Comparison of ENCODE assay signal across 25 mouse cellular contexts in the genomic region with DNA sequence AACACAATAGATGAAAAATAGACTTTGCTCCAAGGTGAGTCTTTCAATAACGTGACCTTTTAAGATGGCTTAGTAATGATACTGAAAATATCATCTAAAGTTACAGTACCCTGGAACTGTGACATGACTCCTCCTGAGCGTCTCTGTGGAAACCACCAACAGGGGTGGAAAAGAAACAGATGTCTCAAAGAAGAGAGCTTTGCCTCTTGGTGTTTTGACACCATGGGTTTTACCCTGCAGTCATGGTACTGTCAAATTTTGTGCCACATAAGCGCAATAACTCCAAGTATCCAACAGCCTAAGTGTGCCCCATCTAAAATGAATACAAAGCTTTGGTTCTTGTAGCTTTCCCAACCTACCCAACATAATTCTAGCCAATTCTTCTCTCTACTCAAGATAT.
"Had no signal": no experiment of that assay in that cellular context is flagged by ENCODE, and none has a peak within 500 bp of the region (broad histone marks: within the 10 kb centered on the region; RNA-seq: fewer than 3 reads in every experiment).

No protein-coding gene starts in this region.

- DNase-seq: gastrocnemius, postnatal 14 days; gastrocnemius, postnatal 36 days; heart, adult 11 months; heart, adult 2 months; heart, postnatal 14 days; heart, postnatal 36 days; kidney, adult 11 months; kidney, adult 2 months; kidney, adult 9 months; kidney, postnatal 14 days; kidney, postnatal 36 days; layer of hippocampus, adult 9-11 months; layer of hippocampus, postnatal 36 days; left cerebral cortex, postnatal 4 days had no signal

- H3K27ac ChIP-seq: heart, adult 2 months; heart, embryonic 13.5 days; heart, embryonic 15.5 days; hindbrain, embryonic 13.5 days; hindbrain, embryonic 15.5 days; hindbrain, postnatal 0 days; kidney, embryonic 15.5 days; kidney, postnatal 0 days; limb, embryonic 13.5 days; limb, embryonic 15.5 days; liver, embryonic 12.5 days; liver, embryonic 14.5 days had no signal

- H3K4me3 ChIP-seq: heart, adult 2 months; heart, embryonic 13.5 days; heart, embryonic 15.5 days; hindbrain, embryonic 13.5 days; hindbrain, embryonic 15.5 days; kidney, embryonic 15.5 days; limb, embryonic 13.5 days; limb, embryonic 15.5 days; liver, embryonic 12.5 days had no signal
